Mouse (Mus musculus): ENCODE measurements around the gene Zfp598.
"Not testable (repeated sequence)": the region's sequence is repeated elsewhere in the genome, so short reads cannot be mapped to it uniquely, and the experiment has no call there.

Gene Zfp598

DNA sequence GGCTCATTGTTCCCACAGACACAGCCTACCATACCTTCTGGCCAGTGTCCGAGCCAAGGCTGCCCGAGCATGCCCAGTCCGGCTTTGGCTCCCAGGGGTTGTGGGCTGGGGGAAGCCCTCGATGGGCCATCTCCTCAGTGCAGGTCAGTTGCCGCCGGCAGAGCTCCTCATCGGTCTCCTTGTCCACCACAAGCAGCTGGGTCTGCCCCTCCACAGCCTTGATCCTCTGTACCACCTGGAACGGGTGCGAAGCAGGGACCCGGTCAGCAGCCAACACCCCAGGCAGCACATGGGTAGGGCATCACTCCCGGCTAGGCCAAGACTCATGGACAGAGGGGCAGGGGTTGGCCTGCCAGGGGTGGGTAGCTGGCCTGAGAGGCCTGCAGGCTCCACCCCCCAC, 22.0 kb upstream of the Zfp598 start:
- no peak for DNase-seq

DNA sequence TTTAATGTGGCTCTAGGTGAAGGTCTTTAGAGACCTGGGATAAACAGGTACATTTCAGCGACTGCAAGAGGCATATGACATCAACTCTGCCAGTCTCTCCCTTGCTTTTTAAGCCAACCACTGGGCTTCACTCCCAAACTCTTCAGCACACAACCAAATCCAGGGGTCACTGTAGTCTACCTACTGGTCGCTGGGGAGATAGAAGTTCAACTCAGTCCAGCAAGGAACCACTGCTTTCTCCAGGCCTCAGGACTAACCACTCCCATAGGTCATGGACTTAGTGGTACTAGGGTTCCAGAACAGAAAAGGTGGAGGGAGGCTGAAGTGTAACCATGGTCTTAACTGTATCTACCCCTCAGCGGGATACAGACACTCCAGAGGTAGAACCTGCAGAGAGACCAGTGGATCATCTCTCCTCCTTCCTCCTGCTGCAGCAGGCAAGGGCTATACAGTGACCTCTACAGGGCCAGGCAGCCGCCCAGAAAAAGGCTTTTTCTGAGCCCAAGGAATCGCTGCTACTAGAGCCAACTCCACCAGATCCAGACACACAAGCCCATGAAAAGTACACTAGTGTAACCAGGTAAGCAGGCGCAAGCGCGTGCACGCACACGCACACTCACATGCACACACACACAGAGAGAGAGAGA, 20.6 kb upstream of the Zfp598 start:
- DNase-seq: no peak

- peak in 1 of 2 experiments; percentile 54 for DNase-seq
These were observed 19.9 kb upstream of the Zfp598 start for GRCm38 (mm10) chr17:24649581-24650069.

GRCm38 (mm10) chr17:24650070-24650616, 19.3 kb upstream of the Zfp598 start, which contains the start of gene Slc9a3r2:
Gene Slc9a3r2, minus strand, starts transcription at chr17:24650327.
- DNase-seq: peak in 1 of 2 experiments; percentile 43

- DNase-seq: no peak
These were observed 18.7 kb upstream of the Zfp598 start for GRCm38 (mm10) chr17:24650766-24651165.

GRCm38 (mm10) chr17:24651835-24652234, 17.7 kb upstream of the Zfp598 start:
- no peak for DNase-seq

- peak in 1 of 2 experiments; percentile 77 for DNase-seq
These were observed 15.3 kb upstream of the Zfp598 start for GRCm38 (mm10) chr17:24653967-24654710.

DNA sequence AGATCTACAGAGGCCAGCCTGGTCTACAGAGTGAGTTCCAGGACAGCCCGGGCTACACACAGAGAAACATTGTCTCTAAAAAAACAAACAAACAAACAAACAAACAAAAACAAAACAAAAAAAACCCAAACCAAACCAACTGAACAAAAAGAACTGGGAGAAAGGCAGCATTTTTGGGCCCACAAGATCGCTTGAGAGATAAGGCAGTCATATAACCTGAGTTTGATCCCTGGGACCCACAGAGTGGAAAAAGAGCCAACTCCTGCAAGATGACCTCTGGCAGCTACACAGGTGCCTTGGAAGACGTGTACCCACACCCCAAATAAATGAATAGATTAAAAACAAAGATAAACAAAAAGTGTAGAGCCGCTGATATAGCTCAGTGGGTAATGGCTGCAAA, 14.5 kb upstream of the Zfp598 start:
- no peak for DNase-seq

DNA sequence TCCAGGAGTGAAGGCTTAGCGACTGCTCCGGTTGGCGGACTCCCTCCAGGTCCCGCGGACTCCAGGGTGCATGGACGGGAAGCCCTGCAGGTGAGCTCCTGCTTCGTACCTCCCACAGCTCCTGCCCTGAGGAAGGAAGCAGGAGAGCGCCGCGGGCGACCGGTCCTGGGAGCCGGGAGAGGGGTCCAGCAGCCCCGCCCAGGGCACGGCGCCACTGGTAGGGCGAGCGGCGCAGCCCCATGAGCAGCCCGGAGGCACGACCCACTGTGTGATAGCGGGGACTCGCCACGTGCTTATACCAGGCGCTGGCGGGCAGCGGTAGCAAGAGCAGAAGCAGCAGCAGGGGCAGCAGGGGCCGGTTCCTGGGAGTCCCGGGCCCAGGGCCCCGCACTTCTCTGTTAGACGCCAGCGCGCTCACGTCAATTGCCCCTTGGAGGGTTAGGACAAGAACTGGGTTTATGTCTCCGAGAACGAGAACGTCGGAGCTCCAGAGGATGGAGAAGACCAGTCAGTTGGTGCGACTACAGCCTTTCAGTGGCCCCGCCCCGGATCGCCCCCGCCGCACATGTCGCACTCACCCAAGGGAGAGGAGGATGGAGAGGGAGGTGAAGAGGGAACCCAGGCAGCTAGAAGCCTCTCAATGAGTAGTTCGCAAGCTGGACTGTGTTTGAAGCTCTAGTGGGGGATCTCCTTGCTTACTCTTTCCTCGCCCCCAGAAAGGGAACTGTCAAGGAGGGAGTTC, 11.3 kb upstream of the Zfp598 start, which contains the start of gene Npw:
Npw (minus strand) TSS at position 441 of the 742 bp plus-strand sequence.
- no peak for DNase-seq

GRCm38 (mm10) chr17:24667011-24667410, 2.5 kb upstream of the Zfp598 start:
- DNase-seq: not testable (repeated sequence)

- peak; percentile 75 to 80 for DNase-seq
These were observed 2.1 kb upstream of the Zfp598 start for GRCm38 (mm10) chr17:24667416-24667815.

DNA sequence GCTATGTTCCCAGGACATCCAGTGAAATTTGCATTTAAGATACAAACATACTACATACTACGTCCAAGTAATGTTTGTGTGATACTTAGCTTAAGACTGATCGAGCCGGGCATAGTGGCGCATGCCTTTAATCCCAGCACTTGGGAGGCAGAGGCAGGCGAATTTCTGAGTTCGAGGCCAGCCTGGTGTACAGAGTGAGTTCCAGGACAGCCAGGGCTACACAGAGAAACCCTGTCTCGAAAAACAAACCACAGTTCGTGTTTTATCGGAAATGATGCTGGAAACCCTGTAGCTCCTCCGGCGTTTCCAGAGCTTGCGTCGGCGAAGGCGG, 308 bp upstream of the Zfp598 start:
- not testable (repeated sequence) for DNase-seq

DNA sequence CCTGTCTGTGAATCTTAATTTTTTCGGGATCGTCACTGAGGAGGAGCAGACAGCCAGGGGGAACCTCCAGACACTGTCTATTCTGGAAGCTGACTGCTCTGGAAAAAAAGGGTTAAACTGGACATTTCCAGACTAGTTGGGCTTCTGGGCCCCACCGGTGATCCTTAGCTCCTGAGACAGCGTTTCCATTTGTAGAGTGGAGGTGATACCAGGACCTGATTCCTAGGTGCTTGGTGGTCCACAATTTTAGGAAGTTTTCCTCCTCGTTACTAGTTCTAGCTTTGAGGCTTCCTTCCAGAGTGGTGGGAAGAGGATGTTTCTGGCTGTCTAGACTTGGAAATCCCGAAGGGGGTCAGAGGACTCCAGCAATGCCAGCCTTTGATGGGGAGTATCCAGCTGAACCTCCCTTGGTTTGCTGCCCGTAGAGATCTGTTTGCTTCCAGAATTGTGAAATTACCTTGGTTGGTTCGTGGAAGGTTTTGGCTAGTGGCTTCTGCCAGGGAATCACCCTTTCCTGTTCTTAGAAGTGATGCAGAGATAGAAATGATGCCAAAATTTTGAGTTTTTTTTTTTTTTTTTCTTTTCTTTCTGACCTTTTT, 858 bp downstream of the Zfp598 start:
- DNase-seq: no peak

GRCm38 (mm10) chr17:24671346-24671745, 1.9 kb downstream of the Zfp598 start:
- DNase-seq: no peak

- DNase-seq: peak; percentile 66 to 67
These were observed 2.7 kb downstream of the Zfp598 start for GRCm38 (mm10) chr17:24672141-24672540.

- no peak for DNase-seq
These were observed 4.8 kb downstream of the Zfp598 start for GRCm38 (mm10) chr17:24674277-24674676.

GRCm38 (mm10) chr17:24676187-24676586, 6.7 kb downstream of the Zfp598 start:
- peak; percentile 45 to 71 for DNase-seq

- DNase-seq: no peak
These were observed 7.4 kb downstream of the Zfp598 start for GRCm38 (mm10) chr17:24676877-24677276.

- DNase-seq: no peak
These were observed 8.1 kb downstream of the Zfp598 start for GRCm38 (mm10) chr17:24677500-24678080.

GRCm38 (mm10) chr17:24686514-24686913, 17.0 kb downstream of the Zfp598 start:
- peak; percentile 50 to 64 for DNase-seq

GRCm38 (mm10) chr17:24687146-24687595, 17.7 kb downstream of the Zfp598 start:
- peak; percentile 46 to 64 for DNase-seq

GRCm38 (mm10) chr17:24687599-24687998, 18.1 kb downstream of the Zfp598 start:
- no peak for DNase-seq

All from kidney, adult 8-10 months (tissue).